Mouse (Mus musculus): ENCODE results near the gene Rapgef3. TPM values are rescaled to one million over a fixed set of nuclear protein-coding genes. Genes with fewer than 3 reads are reported as not detected.

Rapgef3 gene
- total and polyA plus RNA-seq, 2 experiments from 2014 or later = 17.6 to 57.8 TPM

DNA sequence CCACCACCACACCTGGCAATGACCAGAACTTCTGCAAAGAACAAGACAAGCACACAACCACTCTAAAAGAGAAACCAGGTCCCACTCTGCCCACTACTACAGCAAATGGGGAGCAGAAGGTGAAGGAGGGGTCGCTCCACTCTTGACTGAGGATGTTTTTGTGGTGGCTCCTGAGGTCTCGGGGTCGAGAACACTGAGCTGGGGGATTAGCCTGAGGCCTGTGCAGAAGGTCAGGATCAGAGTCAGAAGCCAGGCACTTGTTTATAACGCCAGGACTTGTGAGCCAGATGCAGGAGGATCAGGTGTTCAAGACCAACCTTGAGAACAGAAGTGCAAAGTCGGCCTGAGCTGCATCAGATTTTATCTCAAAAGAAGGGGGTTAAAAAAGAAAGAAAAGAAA is 40.3 kb downstream of the Rapgef3 start:
- no peak for ATAC-seq (ENCODE audit: insufficient read depth, low read depth)
- no peak for DNase-seq (ENCODE audit: low spot score)
- Histone ChIP-seq H3K27me3 (ENCODE audit: control insufficient read depth, insufficient read depth, low read length) (no peaks in the 10 kb centered on the region), H3K4me2 (ENCODE audit: low read depth, low read length) (no peak overlapping the region), H3K4me1 (ENCODE audit: control insufficient read depth, insufficient read depth) (peaks cover 10% of the 10 kb centered on the region; the same call in 1 of the 2 replicates), H3K4me3 (ENCODE audit: low read depth, low read length) (no peak overlapping the region), H3K9me3 (replicated peaks; ENCODE audit: control insufficient read depth, low read length) (no peaks in the 10 kb centered on the region), H3K9ac (replicated peaks; ENCODE audit: low read depth, low read length) (no peak overlapping the region), H3K27ac (ENCODE audit: low read depth) (no peak overlapping the region), H3K36me3 (replicated peaks; ENCODE audit: control insufficient read depth, insufficient read depth, low read length) (no peaks in the 10 kb centered on the region)
- TF ChIP-seq CTCF (IDR thresholded peaks at IDR 0.05; ENCODE audit: low read depth) = no peak
- no peak for TF ChIP-seq EP300 (IDR thresholded peaks at IDR 0.05; ENCODE audit: low read depth)
- 75% methylated on average over 5 of the region's 5 CpGs for WGBS

DNA sequence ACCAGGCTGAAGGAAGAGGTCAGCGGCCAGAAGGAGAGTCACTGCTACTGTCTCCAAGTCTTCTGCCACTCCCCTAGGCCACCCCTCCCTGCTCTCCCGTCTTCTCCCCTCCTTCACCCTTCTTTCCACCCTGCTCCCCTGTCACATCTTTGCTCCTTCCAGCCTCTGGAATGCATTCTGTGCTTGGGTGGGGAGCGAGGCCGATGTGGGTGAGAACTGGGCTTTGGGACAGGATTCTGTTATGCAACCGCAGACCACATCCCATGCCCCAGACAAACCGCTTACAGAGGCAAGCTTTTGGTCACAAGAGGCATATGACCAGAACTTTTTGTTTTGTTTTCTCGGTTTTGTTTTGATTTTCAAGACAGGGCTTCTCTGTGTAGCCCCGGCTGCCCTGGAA is 40.7 kb downstream of the Rapgef3 start:
- WGBS = 65% methylated on average over 8 of the region's 8 CpGs

GRCm38 (mm10) chr15:97726310-97726709 is 41.5 kb downstream of the Rapgef3 start:
- 77% methylated on average over 13 of the region's 13 CpGs for WGBS
- H3K9me3 ChIP-seq (replicated peaks; ENCODE audit: control insufficient read depth, low read length) = no peaks in the 10 kb centered on the region
- H3K4me3 ChIP-seq (ENCODE audit: low read depth, low read length) = no peak overlapping the region
- H3K4me1 ChIP-seq (ENCODE audit: control insufficient read depth, insufficient read depth) = peaks cover 10% of the 10 kb centered on the region; the same call in 1 of the 2 replicates
- no peak for DNase-seq (ENCODE audit: low spot score)
- ATAC-seq (ENCODE audit: insufficient read depth, low read depth) = no peak
- H3K36me3 ChIP-seq (replicated peaks; ENCODE audit: control insufficient read depth, insufficient read depth, low read length) = no peaks in the 10 kb centered on the region
- no peak overlapping the region for H3K27ac ChIP-seq (ENCODE audit: low read depth)
- H3K9ac ChIP-seq (replicated peaks; ENCODE audit: low read depth, low read length) = no peak overlapping the region
- TF ChIP-seq CTCF (IDR thresholded peaks at IDR 0.05; ENCODE audit: low read depth) = no peak
- TF ChIP-seq EP300 (IDR thresholded peaks at IDR 0.05; ENCODE audit: low read depth) = no peak
- H3K4me2 ChIP-seq (ENCODE audit: low read depth, low read length) = no peak overlapping the region
- no peaks in the 10 kb centered on the region for H3K27me3 ChIP-seq (ENCODE audit: control insufficient read depth, insufficient read depth, low read length)

More for the DNA sequence above, 40.7 kb downstream of the Rapgef3 start:
- H3K9me3 ChIP-seq (replicated peaks; ENCODE audit: control insufficient read depth, low read length) = no peaks in the 10 kb centered on the region
- no peak overlapping the region for H3K9ac ChIP-seq (replicated peaks; ENCODE audit: low read depth, low read length)
- DNase-seq (ENCODE audit: low spot score) (no peak), ATAC-seq (ENCODE audit: insufficient read depth, low read depth) (no peak)
- no peak overlapping the region for H3K4me2 ChIP-seq (ENCODE audit: low read depth, low read length)
- TF ChIP-seq EP300 (IDR thresholded peaks at IDR 0.05; ENCODE audit: low read depth) (no peak), CTCF (IDR thresholded peaks at IDR 0.05; ENCODE audit: low read depth) (no peak)
- H3K27ac ChIP-seq (ENCODE audit: low read depth) = no peak overlapping the region
- no peaks in the 10 kb centered on the region for H3K36me3 ChIP-seq (replicated peaks; ENCODE audit: control insufficient read depth, insufficient read depth, low read length)
- H3K4me1 ChIP-seq (ENCODE audit: control insufficient read depth, insufficient read depth) = peaks cover 10% of the 10 kb centered on the region; the same call in 1 of the 2 replicates
- no peaks in the 10 kb centered on the region for H3K27me3 ChIP-seq (ENCODE audit: control insufficient read depth, insufficient read depth, low read length)
- no peak overlapping the region for H3K4me3 ChIP-seq (ENCODE audit: low read depth, low read length)

DNA sequence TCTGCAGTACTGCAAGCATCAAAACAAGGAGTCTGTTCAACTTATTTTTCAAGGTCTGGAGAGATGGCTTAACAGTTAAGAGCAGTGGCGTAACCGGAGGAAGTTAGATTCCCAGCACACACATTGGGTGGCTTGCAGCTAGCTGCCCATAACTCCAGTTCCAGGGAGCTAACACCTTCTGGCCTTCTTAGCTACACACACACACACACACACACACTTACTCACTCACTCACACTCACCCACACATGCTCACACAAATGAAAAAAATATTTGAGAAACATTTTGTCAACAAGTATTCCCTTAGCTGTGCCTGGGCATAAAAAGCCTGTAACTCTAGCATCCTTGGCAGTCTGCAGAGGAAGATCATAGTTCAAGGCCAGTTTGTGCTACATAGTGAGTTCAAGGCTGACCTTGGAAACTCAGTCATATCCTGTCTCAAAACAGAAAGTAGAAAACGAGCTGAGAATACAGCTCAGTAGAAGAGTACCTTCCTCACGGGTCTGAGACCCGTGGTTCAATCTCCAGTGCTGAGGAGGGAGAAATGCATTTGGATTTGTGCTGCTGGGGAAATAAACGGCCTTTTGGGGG is 42.5 kb downstream of the Rapgef3 start:
- no peaks in the 10 kb centered on the region for H3K9me3 ChIP-seq (replicated peaks; ENCODE audit: control insufficient read depth, low read length)
- WGBS = 69% methylated on average over 6 of the region's 6 CpGs
- H3K36me3 ChIP-seq (replicated peaks; ENCODE audit: control insufficient read depth, insufficient read depth, low read length) = no peaks in the 10 kb centered on the region
- no peak overlapping the region for H3K9ac ChIP-seq (replicated peaks; ENCODE audit: low read depth, low read length)
- H3K4me3 ChIP-seq (ENCODE audit: low read depth, low read length) = no peak overlapping the region
- H3K27ac ChIP-seq (ENCODE audit: low read depth) = no peak overlapping the region
- no peak for DNase-seq (ENCODE audit: low spot score)
- no peak for TF ChIP-seq EP300 (IDR thresholded peaks at IDR 0.05; ENCODE audit: low read depth)
- TF ChIP-seq CTCF (IDR thresholded peaks at IDR 0.05; ENCODE audit: low read depth) = no peak
- H3K4me2 ChIP-seq (ENCODE audit: low read depth, low read length) = no peak overlapping the region
- H3K4me1 ChIP-seq (ENCODE audit: control insufficient read depth, insufficient read depth) = peaks cover 15% of the 10 kb centered on the region
- no peak for ATAC-seq (ENCODE audit: insufficient read depth, low read depth)
- no peaks in the 10 kb centered on the region for H3K27me3 ChIP-seq (ENCODE audit: control insufficient read depth, insufficient read depth, low read length)

GRCm38 (mm10) chr15:97724346-97725197 is 43.2 kb downstream of the Rapgef3 start:
- no peak overlapping the region for H3K4me3 ChIP-seq (ENCODE audit: low read depth, low read length)
- H3K4me1 ChIP-seq (ENCODE audit: control insufficient read depth, insufficient read depth) = peaks cover 14% of the 10 kb centered on the region; the same call in 1 of the 2 replicates
- H3K36me3 ChIP-seq (replicated peaks; ENCODE audit: control insufficient read depth, insufficient read depth, low read length) = no peaks in the 10 kb centered on the region
- no peak for TF ChIP-seq EP300 (IDR thresholded peaks at IDR 0.05; ENCODE audit: low read depth)
- no peak for TF ChIP-seq CTCF (IDR thresholded peaks at IDR 0.05; ENCODE audit: low read depth)
- ATAC-seq (ENCODE audit: insufficient read depth, low read depth) (no peak), DNase-seq (ENCODE audit: low spot score) (no peak)
- no peak overlapping the region for H3K27ac ChIP-seq (ENCODE audit: low read depth)
- H3K4me2 ChIP-seq (ENCODE audit: low read depth, low read length) = no peak overlapping the region
- H3K9me3 ChIP-seq (replicated peaks; ENCODE audit: control insufficient read depth, low read length) = no peaks in the 10 kb centered on the region
- WGBS = 87% methylated on average over 17 of the region's 17 CpGs
- H3K27me3 ChIP-seq (ENCODE audit: control insufficient read depth, insufficient read depth, low read length) = no peaks in the 10 kb centered on the region
- no peak overlapping the region for H3K9ac ChIP-seq (replicated peaks; ENCODE audit: low read depth, low read length)

Measured in heart, postnatal 0 days (tissue).